Mouse (Mus musculus) small intestine, adult 2 months (tissue): Measurements from ENCODE around the gene Fam135a. TPM values are rescaled to one million over a fixed set of nuclear protein-coding genes. Genes with fewer than 3 reads are reported as not detected.
A peak's percentile ranks its signal among the peaks of the same experiment; 100 is the strongest.

Source experiments
- H3K27ac ChIP-seq: fragments of 200-500 bp; 2 replicates; pipeline ENCODE4 v1.5.1; 2012; ENCODE audit warnings: low read depth, low read length, control low read depth, inconsistent platforms; ENCODE audit not compliant: insufficient read depth
- H3K27me3 ChIP-seq: fragments of 200-500 bp; 2 replicates; pipeline ENCODE4 v1.6.1; 2012; ENCODE audit warnings: mild to moderate bottlenecking, moderate library complexity, low read length, inconsistent platforms; ENCODE audit not compliant: control insufficient read depth, insufficient read depth
- H3K36me3 ChIP-seq: fragments of 200-500 bp; 2 replicates; pipeline ENCODE4 v1.6.1; 2012; ENCODE audit warnings: mild to moderate bottlenecking, low read length, control low read depth, inconsistent platforms; ENCODE audit not compliant: control insufficient read depth, insufficient read depth
- H3K4me1 ChIP-seq: fragments of 200-500 bp; 2 replicates; pipeline ENCODE4 v1.6.1; 2012; ENCODE audit warnings: low read length, inconsistent platforms, mixed read lengths; ENCODE audit not compliant: control insufficient read depth, insufficient read depth, insufficient read length
- H3K4me3 ChIP-seq: fragments of 200-500 bp; 2 replicates; pipeline ENCODE4 v1.5.1; 2012; ENCODE audit warnings: low read depth, mild to moderate bottlenecking, control low read depth, inconsistent platforms, low read length, moderate library complexity
- CTCF ChIP-seq: fragments of 200-500 bp; IDR thresholded peaks from 2 replicates; pipeline ENCODE4 v1.5.1; 2012; ENCODE audit warnings: low read depth, mild to moderate bottlenecking, control low read depth, inconsistent platforms, low read length, moderate library complexity, mixed read lengths; ENCODE audit not compliant: insufficient replicate concordance, insufficient read length; ENCODE audit errors: extremely low read depth
- POLR2A ChIP-seq: fragments of 200-500 bp; IDR thresholded peaks from 2 replicates; pipeline ENCODE4 v1.6.1; 2012; ENCODE audit warnings: low read depth, mild to moderate bottlenecking, control low read depth, inconsistent platforms, low read length, moderate library complexity
- WGBS: fragments of 180-500 bp; shearing (Covaris S2); methylation state at CpG from one replicate; pipeline ENCODE4 v1.1.7; 2018; 5-methylcytosine and 5-hydroxymethylcytosine counted together
- polyA plus RNA-seq: library from polyadenylated mRNA; depleted of rRNA; stranded (reverse); fragments of >200 nt; gene quantifications from 2 replicates; pipeline ENCODE4 v1.2.3, GENCODE M21; 2012

The Fam135a gene
- polyA plus RNA-seq, 1 experiment: 6.7 TPM

GRCm38 (mm10) chr1:24124610-24125009 is 24.5 kb upstream of the Fam135a start:
- H3K4me3 ChIP-seq: no peak overlapping the region
- WGBS: 79% methylated on average over 3 of the region's 3 CpGs
- TF ChIP-seq CTCF (no peak), POLR2A (no peak)
- H3K27me3 ChIP-seq: no peaks in the 10 kb centered on the region; the same call in 1 of the 2 replicates
- no peaks in the 10 kb centered on the region for H3K36me3 ChIP-seq
- no peak overlapping the region for H3K27ac ChIP-seq
- no peaks in the 10 kb centered on the region for H3K4me1 ChIP-seq

GRCm38 (mm10) chr1:24122582-24122981 is 22.4 kb upstream of the Fam135a start:
- Histone ChIP-seq H3K27me3 (no peaks in the 10 kb centered on the region; the same call in 1 of the 2 replicates), H3K27ac (no peak overlapping the region), H3K36me3 (no peaks in the 10 kb centered on the region), H3K4me1 (no peaks in the 10 kb centered on the region), H3K4me3 (no peak overlapping the region)
- no peak for TF ChIP-seq POLR2A
- no peak for TF ChIP-seq CTCF
- 87% methylated on average over 1 of the region's 1 CpGs for WGBS

- Histone ChIP-seq H3K27ac (peak overlapping the region; percentile 94), H3K4me3 (no peak overlapping the region), H3K36me3 (no peaks in the 10 kb centered on the region), H3K4me1 (peaks cover 5% of the 10 kb centered on the region; the same call in 1 of the 2 replicates), H3K27me3 (no peaks in the 10 kb centered on the region)
- WGBS: 18% methylated on average over 10 of the region's 10 CpGs
- TF ChIP-seq POLR2A: no peak
- no peak for TF ChIP-seq CTCF
Measured at GRCm38 (mm10) chr1:24107971-24108773, 8.0 kb upstream of the Fam135a start.

- TF ChIP-seq POLR2A (no peak), CTCF (no peak)
- no peaks in the 10 kb centered on the region for H3K36me3 ChIP-seq
- WGBS: 14% methylated on average over 11 of the region's 11 CpGs
- H3K27ac ChIP-seq: peak overlapping the region; percentile 88
- H3K27me3 ChIP-seq: no peaks in the 10 kb centered on the region
- peak overlapping the region; percentile 53 for H3K4me3 ChIP-seq
- peaks cover 6% of the 10 kb centered on the region; the same call in 1 of the 2 replicates for H3K4me1 ChIP-seq
Measured at GRCm38 (mm10) chr1:24107378-24107777, 7.2 kb upstream of the Fam135a start.

- H3K4me1 ChIP-seq: peaks cover 8% of the 10 kb centered on the region
- peak overlapping the region; percentile 42; the same call in 1 of the 2 replicates for H3K27ac ChIP-seq
- 50% methylated on average over 10 of the region's 10 CpGs for WGBS
- TF ChIP-seq CTCF: no peak
- no peak for TF ChIP-seq POLR2A
- no peaks in the 10 kb centered on the region for H3K27me3 ChIP-seq
- H3K36me3 ChIP-seq: no peaks in the 10 kb centered on the region
- no peak overlapping the region for H3K4me3 ChIP-seq
Measured at GRCm38 (mm10) chr1:24102579-24103149, 2.5 kb upstream of the Fam135a start.

- 44% methylated on average over 6 of the region's 6 CpGs for WGBS
- Histone ChIP-seq H3K4me1 (peaks cover 8% of the 10 kb centered on the region), H3K27me3 (no peaks in the 10 kb centered on the region), H3K36me3 (no peaks in the 10 kb centered on the region), H3K27ac (no peak overlapping the region), H3K4me3 (peak overlapping the region; percentile 75)
- no peak for TF ChIP-seq POLR2A
- TF ChIP-seq CTCF: no peak
Measured at GRCm38 (mm10) chr1:24100870-24101358, 773 bp upstream of the Fam135a start.

- Histone ChIP-seq H3K36me3 (no peaks in the 10 kb centered on the region), H3K27me3 (no peaks in the 10 kb centered on the region), H3K4me1 (peaks cover 8% of the 10 kb centered on the region), H3K27ac (peak overlapping the region; percentile 74), H3K4me3 (peak overlapping the region; percentile 75)
- TF ChIP-seq POLR2A: no peak
- no peak for TF ChIP-seq CTCF
- whole genome bisulfite sequencing: under 1% methylated on average over 44 of the region's 44 CpGs
Measured at GRCm38 (mm10) chr1:24099541-24099925, 608 bp downstream of the Fam135a start.
